Mouse (Mus musculus): ENCODE results near the gene Thumpd2. TPM values are rescaled to one million over a fixed set of nuclear protein-coding genes. Genes with fewer than 3 reads are reported as not detected.

The Thumpd2 gene
- polyA plus RNA-seq, 1 experiment from 2014 or later = 15.0 TPM

GRCm38 (mm10) chr17:80997226-80997625 lies 67.7 kb downstream of the Thumpd2 start:
- 33% methylated on average over 2 of the region's 2 CpGs for WGBS
- H3K4me2 ChIP-seq (ENCODE audit: low read depth, low read length) = no peak overlapping the region

GRCm38 (mm10) chr17:80991535-80992127 lies 73.3 kb downstream of the Thumpd2 start:
- Histone ChIP-seq H3K4me1 (replicated peaks; ENCODE audit: control insufficient read depth, insufficient read depth, low read length) (peaks cover 4% of the 10 kb centered on the region), H3K36me3 (ENCODE audit: control insufficient read depth, insufficient read depth, low read length) (no peaks in the 10 kb centered on the region), H3K9ac (ENCODE audit: low read length) (no peak overlapping the region), H3K4me3 (ENCODE audit: low read length) (no peak overlapping the region), H3K9me3 (ENCODE audit: control insufficient read depth, low read length) (no peaks in the 10 kb centered on the region), H3K27me3 (ENCODE audit: control insufficient read depth, insufficient read depth, low read depth, low read length) (no peaks in the 10 kb centered on the region), H3K4me2 (ENCODE audit: low read depth, low read length) (no peak overlapping the region), H3K27ac (ENCODE audit: low read length) (no peak overlapping the region)
- ATAC-seq (ENCODE audit: low read depth) = 0 out of 2 replicates have a peak, but pooled peaks have one; percentile 24
- WGBS = 75% methylated on average over 8 of the region's 8 CpGs

More at GRCm38 (mm10) chr17:80997226-80997625, 67.7 kb downstream of the Thumpd2 start:
- no peaks in the 10 kb centered on the region for H3K36me3 ChIP-seq (ENCODE audit: control insufficient read depth, insufficient read depth, low read length)
- H3K4me3 ChIP-seq (ENCODE audit: low read length) = no peak overlapping the region
- H3K4me1 ChIP-seq (replicated peaks; ENCODE audit: control insufficient read depth, insufficient read depth, low read length) = peaks cover 12% of the 10 kb centered on the region
- H3K27ac ChIP-seq (ENCODE audit: low read length) = peak overlapping the region; percentile 80
- peak; percentile 93 for ATAC-seq (ENCODE audit: low read depth)
- no peaks in the 10 kb centered on the region for H3K27me3 ChIP-seq (ENCODE audit: control insufficient read depth, insufficient read depth, low read depth, low read length)
- H3K9me3 ChIP-seq (ENCODE audit: control insufficient read depth, low read length) = no peaks in the 10 kb centered on the region
- H3K9ac ChIP-seq (ENCODE audit: low read length) = no peak overlapping the region

DNA sequence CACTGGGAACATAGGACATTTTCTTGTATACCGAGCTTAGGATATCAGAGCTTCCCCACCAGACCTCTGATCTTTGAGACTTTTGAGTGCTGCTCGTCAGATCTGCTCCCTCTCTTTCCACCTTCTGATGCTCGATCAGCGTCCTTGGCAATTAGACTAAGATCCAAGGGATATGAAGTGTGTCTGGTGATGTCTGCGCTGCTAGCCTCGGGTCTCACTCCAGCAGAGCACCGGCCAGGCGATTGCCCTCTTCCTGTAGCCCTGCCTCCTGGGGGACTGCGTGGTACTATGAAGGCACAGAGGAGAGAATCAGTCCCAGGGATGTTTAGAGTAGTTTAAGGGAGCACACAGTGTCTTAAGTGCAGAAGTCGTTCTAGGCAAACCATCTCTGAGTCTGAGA lies 81.9 kb downstream of the Thumpd2 start:
- no peaks in the 10 kb centered on the region for H3K36me3 ChIP-seq (ENCODE audit: control insufficient read depth, insufficient read depth, low read length)
- no peaks in the 10 kb centered on the region for H3K9me3 ChIP-seq (ENCODE audit: control insufficient read depth, low read length)
- ATAC-seq (ENCODE audit: low read depth) = no peak
- H3K4me2 ChIP-seq (ENCODE audit: low read depth, low read length) = no peak overlapping the region
- peaks cover 10% of the 10 kb centered on the region; the same call in 1 of the 2 replicates for H3K4me1 ChIP-seq (replicated peaks; ENCODE audit: control insufficient read depth, insufficient read depth, low read length)
- H3K27me3 ChIP-seq (ENCODE audit: control insufficient read depth, insufficient read depth, low read depth, low read length) = no peaks in the 10 kb centered on the region
- 76% methylated on average over 10 of the region's 10 CpGs for WGBS
- H3K9ac ChIP-seq (ENCODE audit: low read length) = no peak overlapping the region
- H3K27ac ChIP-seq (ENCODE audit: low read length) = no peak overlapping the region
- H3K4me3 ChIP-seq (ENCODE audit: low read length) = no peak overlapping the region

DNA sequence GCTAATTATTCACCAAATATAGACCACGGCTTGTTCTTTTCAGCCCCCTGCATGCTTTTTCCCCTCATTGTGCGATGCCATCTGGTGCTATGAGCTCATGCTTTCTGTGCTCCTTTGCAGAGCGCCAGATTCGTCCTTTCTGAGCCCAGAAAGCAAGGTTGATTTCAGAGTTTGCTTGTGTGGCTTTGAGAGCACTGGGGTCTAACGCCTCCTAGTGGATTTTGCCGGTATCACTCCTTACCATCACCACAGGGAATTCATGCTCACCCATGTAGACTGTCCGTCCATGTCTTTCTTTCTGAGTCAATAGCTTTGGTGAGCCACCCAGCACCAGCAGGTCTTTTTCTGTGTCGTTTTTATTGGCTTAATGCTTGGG lies 82.5 kb downstream of the Thumpd2 start:
- peak; percentile 68 for ATAC-seq (ENCODE audit: low read depth)
- no peak overlapping the region for H3K4me2 ChIP-seq (ENCODE audit: low read depth, low read length)
- H3K9me3 ChIP-seq (ENCODE audit: control insufficient read depth, low read length) = no peaks in the 10 kb centered on the region
- H3K4me1 ChIP-seq (replicated peaks; ENCODE audit: control insufficient read depth, insufficient read depth, low read length) = peaks cover 10% of the 10 kb centered on the region
- WGBS = 8% methylated on average over 8 of the region's 8 CpGs
- H3K27me3 ChIP-seq (ENCODE audit: control insufficient read depth, insufficient read depth, low read depth, low read length) = no peaks in the 10 kb centered on the region
- no peak overlapping the region for H3K27ac ChIP-seq (ENCODE audit: low read length)
- no peak overlapping the region for H3K9ac ChIP-seq (ENCODE audit: low read length)
- no peaks in the 10 kb centered on the region for H3K36me3 ChIP-seq (ENCODE audit: control insufficient read depth, insufficient read depth, low read length)
- H3K4me3 ChIP-seq (ENCODE audit: low read length) = no peak overlapping the region

DNA sequence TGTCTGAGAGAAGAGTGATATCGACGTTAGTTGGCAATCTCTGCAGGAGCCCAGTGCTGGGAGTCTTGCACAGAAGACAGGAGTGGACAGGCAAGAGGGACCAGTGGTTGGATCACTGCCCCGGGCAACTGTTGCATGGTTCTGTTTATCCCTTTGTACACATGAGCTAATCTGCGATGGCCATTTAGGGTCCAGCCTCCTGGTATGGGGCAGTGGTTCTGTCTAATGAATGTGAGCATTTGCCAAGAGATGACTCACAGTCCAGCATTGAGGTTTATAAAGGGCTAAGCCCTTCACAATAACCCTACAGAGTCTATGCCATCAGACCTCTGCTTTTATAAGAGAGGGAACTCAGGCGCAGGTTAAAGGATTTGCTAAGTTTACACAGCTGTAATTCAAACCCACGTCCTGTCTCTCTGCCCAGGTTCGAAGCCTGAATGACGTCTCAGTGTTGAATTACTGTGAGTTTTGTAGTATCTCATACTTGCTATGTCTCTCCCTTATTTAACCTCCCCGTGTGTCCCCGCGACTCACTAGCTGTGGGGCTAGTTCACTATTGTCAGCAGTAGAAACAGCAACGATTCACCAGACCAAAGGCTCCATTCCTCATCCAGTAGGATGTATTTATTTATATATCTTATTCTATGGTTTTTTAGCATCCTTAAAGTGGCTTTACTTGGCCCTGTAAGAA lies 83.0 kb downstream of the Thumpd2 start:
- no peak overlapping the region for H3K4me3 ChIP-seq (ENCODE audit: low read length)
- H3K36me3 ChIP-seq (ENCODE audit: control insufficient read depth, insufficient read depth, low read length) = no peaks in the 10 kb centered on the region
- no peak overlapping the region for H3K4me2 ChIP-seq (ENCODE audit: low read depth, low read length)
- no peaks in the 10 kb centered on the region for H3K27me3 ChIP-seq (ENCODE audit: control insufficient read depth, insufficient read depth, low read depth, low read length)
- WGBS = 51% methylated on average over 12 of the region's 12 CpGs
- H3K27ac ChIP-seq (ENCODE audit: low read length) = peak overlapping the region; percentile 15; the same call in 1 of the 2 replicates
- peak; percentile 41; the same call in 1 of the 2 replicates for ATAC-seq (ENCODE audit: low read depth)
- H3K9me3 ChIP-seq (ENCODE audit: control insufficient read depth, low read length) = no peaks in the 10 kb centered on the region
- H3K4me1 ChIP-seq (replicated peaks; ENCODE audit: control insufficient read depth, insufficient read depth, low read length) = peaks cover 12% of the 10 kb centered on the region
- peak overlapping the region; percentile 21; the same call in 1 of the 2 replicates for H3K9ac ChIP-seq (ENCODE audit: low read length)

DNA sequence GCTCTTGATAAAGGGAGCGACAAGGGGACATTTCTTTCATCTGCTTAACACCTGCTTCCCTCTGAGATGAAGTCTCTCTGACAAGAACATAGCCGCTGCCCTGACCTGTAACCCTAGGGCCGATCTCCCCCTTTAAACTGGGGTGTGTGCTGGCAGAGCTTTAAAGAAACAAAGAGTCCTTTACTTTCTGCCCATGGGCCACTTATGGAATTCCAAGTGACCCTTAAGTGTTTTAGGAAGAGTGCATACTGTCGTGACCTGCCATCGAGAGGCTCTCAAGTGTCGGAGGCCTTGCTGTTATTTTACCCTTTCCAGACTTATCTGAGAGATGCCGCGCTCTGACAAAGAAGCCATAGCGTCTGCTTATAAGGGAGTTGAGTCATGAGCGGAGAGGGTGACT lies 84.8 kb downstream of the Thumpd2 start:
- Histone ChIP-seq H3K36me3 (ENCODE audit: control insufficient read depth, insufficient read depth, low read length) (no peaks in the 10 kb centered on the region), H3K4me1 (replicated peaks; ENCODE audit: control insufficient read depth, insufficient read depth, low read length) (peaks cover 18% of the 10 kb centered on the region), H3K27me3 (ENCODE audit: control insufficient read depth, insufficient read depth, low read depth, low read length) (no peaks in the 10 kb centered on the region), H3K9me3 (ENCODE audit: control insufficient read depth, low read length) (no peaks in the 10 kb centered on the region), H3K9ac (ENCODE audit: low read length) (no peak overlapping the region), H3K27ac (ENCODE audit: low read length) (no peak overlapping the region), H3K4me3 (ENCODE audit: low read length) (no peak overlapping the region), H3K4me2 (ENCODE audit: low read depth, low read length) (no peak overlapping the region)
- 48% methylated on average over 10 of the region's 10 CpGs for WGBS
- ATAC-seq (ENCODE audit: low read depth) = peak; percentile 44

- Histone ChIP-seq H3K27ac (ENCODE audit: low read length) (no peak overlapping the region), H3K9me3 (ENCODE audit: control insufficient read depth, low read length) (no peaks in the 10 kb centered on the region), H3K36me3 (ENCODE audit: control insufficient read depth, insufficient read depth, low read length) (no peaks in the 10 kb centered on the region), H3K4me2 (ENCODE audit: low read depth, low read length) (no peak overlapping the region; the same call in 1 of the 2 replicates), H3K27me3 (ENCODE audit: control insufficient read depth, insufficient read depth, low read depth, low read length) (no peaks in the 10 kb centered on the region), H3K4me3 (ENCODE audit: low read length) (no peak overlapping the region), H3K4me1 (replicated peaks; ENCODE audit: control insufficient read depth, insufficient read depth, low read length) (peaks cover 15% of the 10 kb centered on the region), H3K9ac (ENCODE audit: low read length) (no peak overlapping the region)
- 58% methylated on average over 5 of the region's 5 CpGs for WGBS
- peak; percentile 48; the same call in 1 of the 2 replicates for ATAC-seq (ENCODE audit: low read depth)
Observed at GRCm38 (mm10) chr17:80977245-80977644, 87.6 kb downstream of the Thumpd2 start.

Other genes starting within 250 kb of the Thumpd2 start
- 15.2 and 15.8 TPM in 2 replicates for gene Tmem178, start 120.5 kb downstream of the Thumpd2 start, polyA plus RNA-seq (2015; fragmentation: Nextera tagmentation; extraction: Ambion mirVana)